Mouse (Mus musculus): Measurements from ENCODE around the gene Wipf1. TPM values are rescaled to one million over a fixed set of nuclear protein-coding genes. Genes with fewer than 3 reads are reported as not detected.

Gene Wipf1
- polyA plus RNA-seq, 1 experiment: 7.8 TPM

DNA sequence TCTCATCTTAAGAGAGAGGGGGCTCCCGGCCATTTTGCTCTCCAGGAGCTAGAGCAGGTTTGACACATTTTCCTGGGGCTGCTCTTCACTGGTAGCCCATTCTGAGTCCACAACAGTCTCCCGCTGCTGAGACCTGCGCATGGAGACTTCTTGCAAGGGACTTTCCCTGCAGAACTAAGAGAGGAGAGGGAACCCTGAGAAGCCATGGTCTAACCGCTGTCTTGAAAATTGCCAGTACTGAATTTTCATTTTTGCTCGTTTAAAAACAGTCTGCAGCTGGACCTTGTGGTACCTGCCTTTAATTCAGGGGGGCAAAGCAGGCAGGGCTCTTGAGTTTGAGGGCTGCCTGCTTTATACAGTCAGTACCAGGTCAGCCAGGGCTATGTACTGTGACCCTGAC, 60.5 kb downstream of the Wipf1 start:
- Histone ChIP-seq H3K36me3 (ENCODE audit: control insufficient read depth, insufficient read depth, low read length, poor library complexity, severe bottlenecking) (no peaks in the 10 kb centered on the region), H3K27me3 (ENCODE audit: control insufficient read depth, insufficient read depth, low read length, poor library complexity, severe bottlenecking) (no peaks in the 10 kb centered on the region), H3K9ac (ENCODE audit: low read depth, poor library complexity, severe bottlenecking) (no peak overlapping the region), H3K27ac (ENCODE audit: insufficient read depth, low read length) (no peak overlapping the region), H3K4me3 (ENCODE audit: low read depth, low read length) (no peak overlapping the region), H3K9me3 (replicated peaks; ENCODE audit: control insufficient read depth, insufficient read depth, low read length, poor library complexity, severe bottlenecking) (no peaks in the 10 kb centered on the region), H3K4me1 (ENCODE audit: control insufficient read depth, insufficient read depth, low read length) (no peaks in the 10 kb centered on the region)
- no peak for TF ChIP-seq EP300 (IDR thresholded peaks at IDR 0.05; ENCODE audit: insufficient read depth, low read depth, low read length)
- TF ChIP-seq POLR2A (IDR thresholded peaks at IDR 0.05; ENCODE audit: insufficient read depth, low read length): no peak
- TF ChIP-seq CTCF (IDR thresholded peaks at IDR 0.05; ENCODE audit: low read depth, low read length): no peak

DNA sequence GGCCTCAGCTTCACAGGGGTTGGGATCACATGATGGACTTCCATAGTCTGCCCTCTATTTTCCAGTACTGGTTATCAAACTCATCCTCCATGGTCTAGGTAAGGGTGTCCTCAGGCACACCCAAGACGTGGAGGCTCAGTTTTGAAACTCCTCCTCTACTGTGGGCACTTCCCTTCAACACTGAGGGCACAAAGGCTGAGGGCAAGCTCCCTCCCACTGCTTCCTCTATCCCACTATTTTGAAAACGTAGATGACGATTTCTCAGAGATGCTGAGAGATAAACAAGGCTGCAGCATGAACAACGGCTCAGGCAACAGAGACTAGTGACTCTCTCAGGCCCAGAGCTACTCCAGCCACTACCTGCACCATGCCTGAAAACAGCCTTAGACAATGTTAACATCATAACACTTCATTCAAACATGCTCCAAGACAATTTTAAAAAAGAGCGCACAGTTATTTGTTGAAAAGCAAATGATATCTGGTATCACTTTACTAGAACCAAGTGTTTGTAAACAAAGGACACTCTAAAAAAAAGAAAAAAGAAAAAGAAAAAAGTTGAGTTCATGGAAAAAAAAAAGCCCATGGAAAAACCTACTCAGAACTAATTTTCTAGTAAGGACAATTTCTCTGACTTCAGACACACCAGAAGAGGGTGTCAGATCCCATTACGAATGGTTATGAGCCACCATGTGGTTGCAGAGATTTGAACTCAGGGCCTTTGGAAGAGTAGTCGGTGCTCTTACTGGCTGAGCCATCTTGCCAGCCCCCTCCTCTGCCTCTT, 62.3 kb downstream of the Wipf1 start:
- Histone ChIP-seq H3K9me3 (replicated peaks; ENCODE audit: control insufficient read depth, insufficient read depth, low read length, poor library complexity, severe bottlenecking) (no peaks in the 10 kb centered on the region), H3K27ac (ENCODE audit: insufficient read depth, low read length) (no peak overlapping the region), H3K4me1 (ENCODE audit: control insufficient read depth, insufficient read depth, low read length) (no peaks in the 10 kb centered on the region), H3K27me3 (ENCODE audit: control insufficient read depth, insufficient read depth, low read length, poor library complexity, severe bottlenecking) (no peaks in the 10 kb centered on the region), H3K36me3 (ENCODE audit: control insufficient read depth, insufficient read depth, low read length, poor library complexity, severe bottlenecking) (no peaks in the 10 kb centered on the region), H3K4me3 (ENCODE audit: low read depth, low read length) (no peak overlapping the region), H3K9ac (ENCODE audit: low read depth, poor library complexity, severe bottlenecking) (no peak overlapping the region)
- TF ChIP-seq EP300 (IDR thresholded peaks at IDR 0.05; ENCODE audit: insufficient read depth, low read depth, low read length) (no peak), CTCF (IDR thresholded peaks at IDR 0.05; ENCODE audit: low read depth, low read length) (no peak), POLR2A (IDR thresholded peaks at IDR 0.05; ENCODE audit: insufficient read depth, low read length) (no peak)

DNA sequence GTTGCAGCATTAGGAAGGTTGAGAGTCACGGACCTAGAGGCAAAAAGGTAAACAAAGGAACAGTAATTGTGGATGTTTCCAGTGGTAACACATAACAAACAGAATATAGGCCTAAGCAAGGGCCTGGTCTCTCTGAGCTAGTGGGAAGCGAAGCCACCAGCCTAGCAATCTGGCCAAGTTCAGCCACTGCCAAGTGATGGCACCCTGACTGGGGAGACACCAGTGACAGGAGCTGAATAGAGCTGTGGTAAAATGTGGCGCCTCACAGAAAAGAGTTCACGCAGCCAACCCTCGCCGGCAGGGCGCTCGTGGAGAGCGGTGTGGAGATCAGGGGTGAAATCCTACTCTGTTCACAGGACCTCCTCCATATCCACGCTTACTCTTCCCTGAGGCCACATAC, 63.1 kb downstream of the Wipf1 start:
- TF ChIP-seq POLR2A (IDR thresholded peaks at IDR 0.05; ENCODE audit: insufficient read depth, low read length) (no peak), EP300 (IDR thresholded peaks at IDR 0.05; ENCODE audit: insufficient read depth, low read depth, low read length) (no peak), CTCF (IDR thresholded peaks at IDR 0.05; ENCODE audit: low read depth, low read length) (no peak)
- H3K36me3 ChIP-seq (ENCODE audit: control insufficient read depth, insufficient read depth, low read length, poor library complexity, severe bottlenecking): no peaks in the 10 kb centered on the region
- H3K9ac ChIP-seq (ENCODE audit: low read depth, poor library complexity, severe bottlenecking): no peak overlapping the region
- no peaks in the 10 kb centered on the region for H3K4me1 ChIP-seq (ENCODE audit: control insufficient read depth, insufficient read depth, low read length)
- H3K27ac ChIP-seq (ENCODE audit: insufficient read depth, low read length): no peak overlapping the region
- H3K4me3 ChIP-seq (ENCODE audit: low read depth, low read length): no peak overlapping the region
- no peaks in the 10 kb centered on the region for H3K9me3 ChIP-seq (replicated peaks; ENCODE audit: control insufficient read depth, insufficient read depth, low read length, poor library complexity, severe bottlenecking)
- no peaks in the 10 kb centered on the region for H3K27me3 ChIP-seq (ENCODE audit: control insufficient read depth, insufficient read depth, low read length, poor library complexity, severe bottlenecking)

DNA sequence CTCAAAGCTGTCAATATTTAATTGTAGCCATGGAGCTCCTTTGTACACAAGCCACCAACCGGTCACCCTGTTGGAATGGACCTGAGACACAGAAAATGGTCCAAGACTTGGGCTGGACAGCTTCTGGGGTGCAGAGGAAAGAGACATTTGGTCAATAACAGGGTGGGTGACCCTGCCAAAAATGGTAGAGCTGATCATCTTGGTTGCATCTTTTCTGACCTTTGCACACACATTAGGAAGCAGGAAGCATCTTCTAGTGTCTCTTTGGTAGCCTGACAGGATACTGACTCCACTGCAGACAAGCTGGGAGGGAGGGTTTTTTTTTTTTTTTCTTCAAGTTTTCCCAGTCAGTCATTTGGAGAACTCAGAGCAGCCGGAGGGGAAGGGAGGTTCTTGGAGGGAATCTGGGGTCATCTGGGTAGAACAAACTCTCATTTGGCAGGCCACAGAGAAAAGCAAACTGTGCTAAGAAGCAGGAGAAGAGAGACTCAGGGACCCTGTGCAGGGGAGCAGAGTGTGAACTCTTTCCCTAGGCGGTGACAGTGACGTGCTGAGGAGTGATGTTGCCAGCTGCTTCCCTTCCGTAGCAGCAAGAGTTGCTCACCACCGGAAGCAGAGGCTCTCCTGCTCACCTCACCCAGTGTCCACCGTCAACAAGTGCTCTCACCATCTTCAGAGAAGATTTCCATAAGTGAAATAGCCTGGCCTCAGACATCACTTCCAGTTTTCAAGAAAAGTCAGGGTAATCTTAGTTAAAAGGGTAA, 65.9 kb downstream of the Wipf1 start:
- Histone ChIP-seq H3K9me3 (replicated peaks; ENCODE audit: control insufficient read depth, insufficient read depth, low read length, poor library complexity, severe bottlenecking) (no peaks in the 10 kb centered on the region), H3K27ac (ENCODE audit: insufficient read depth, low read length) (no peak overlapping the region), H3K4me3 (ENCODE audit: low read depth, low read length) (no peak overlapping the region), H3K36me3 (ENCODE audit: control insufficient read depth, insufficient read depth, low read length, poor library complexity, severe bottlenecking) (no peaks in the 10 kb centered on the region), H3K4me1 (ENCODE audit: control insufficient read depth, insufficient read depth, low read length) (no peaks in the 10 kb centered on the region), H3K9ac (ENCODE audit: low read depth, poor library complexity, severe bottlenecking) (no peak overlapping the region), H3K27me3 (ENCODE audit: control insufficient read depth, insufficient read depth, low read length, poor library complexity, severe bottlenecking) (no peaks in the 10 kb centered on the region)
- TF ChIP-seq POLR2A (IDR thresholded peaks at IDR 0.05; ENCODE audit: insufficient read depth, low read length) (no peak), CTCF (IDR thresholded peaks at IDR 0.05; ENCODE audit: low read depth, low read length) (no peak), EP300 (IDR thresholded peaks at IDR 0.05; ENCODE audit: insufficient read depth, low read depth, low read length) (no peak)

DNA sequence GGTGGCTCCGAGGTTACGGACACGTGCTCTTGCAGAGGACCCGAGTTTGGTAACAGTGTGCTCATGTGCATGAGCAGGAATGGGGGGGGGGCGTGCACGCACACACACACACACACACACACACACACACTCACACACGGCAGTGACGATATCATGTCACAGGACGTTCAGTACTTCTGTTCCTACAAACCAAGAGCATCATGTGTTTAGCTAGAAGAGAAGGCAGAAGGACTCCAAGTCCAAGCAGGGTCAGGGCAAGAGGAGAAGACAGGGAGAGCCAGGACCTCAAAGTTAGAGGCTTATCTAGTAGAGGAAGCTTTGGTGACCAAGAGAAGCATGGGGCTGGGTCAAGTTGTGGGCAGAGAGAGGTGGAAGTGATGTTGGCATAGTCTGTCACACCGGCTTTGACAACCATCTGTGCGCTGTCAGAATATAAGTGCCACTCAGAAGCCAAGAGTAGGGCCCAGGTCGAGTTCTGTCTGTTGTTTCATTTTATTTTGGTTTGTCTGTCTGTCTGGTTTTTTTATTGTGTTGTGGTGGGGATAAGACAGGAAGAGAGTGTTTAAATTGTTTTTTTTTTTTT, 66.7 kb downstream of the Wipf1 start:
- TF ChIP-seq CTCF (IDR thresholded peaks at IDR 0.05; ENCODE audit: low read depth, low read length) (no peak), EP300 (IDR thresholded peaks at IDR 0.05; ENCODE audit: insufficient read depth, low read depth, low read length) (no peak), POLR2A (IDR thresholded peaks at IDR 0.05; ENCODE audit: insufficient read depth, low read length) (no peak)
- Histone ChIP-seq H3K9ac (ENCODE audit: low read depth, poor library complexity, severe bottlenecking) (no peak overlapping the region), H3K27me3 (ENCODE audit: control insufficient read depth, insufficient read depth, low read length, poor library complexity, severe bottlenecking) (no peaks in the 10 kb centered on the region), H3K36me3 (ENCODE audit: control insufficient read depth, insufficient read depth, low read length, poor library complexity, severe bottlenecking) (no peaks in the 10 kb centered on the region), H3K4me3 (ENCODE audit: low read depth, low read length) (no peak overlapping the region), H3K4me1 (ENCODE audit: control insufficient read depth, insufficient read depth, low read length) (no peaks in the 10 kb centered on the region), H3K9me3 (replicated peaks; ENCODE audit: control insufficient read depth, insufficient read depth, low read length, poor library complexity, severe bottlenecking) (no peaks in the 10 kb centered on the region), H3K27ac (ENCODE audit: insufficient read depth, low read length) (no peak overlapping the region)
